Mouse (Mus musculus) bone marrow, adult 2 months (tissue): ENCODE data around the gene Ost4.

Experiments used
- CTCF ChIP-seq: fragments of 200-500 bp; IDR thresholded peaks from 2 replicates; pipeline ENCODE4 v1.5.1; 2011; ENCODE audit warnings: low read length, control low read depth; ENCODE audit not compliant: control insufficient read depth, insufficient read depth
- POLR2A ChIP-seq: fragments of 200-500 bp; IDR thresholded peaks from 2 replicates; pipeline ENCODE4 v1.6.1; 2011; ENCODE audit warnings: low read depth, mild to moderate bottlenecking, control low read depth, low read length, borderline replicate concordance; ENCODE audit not compliant: control insufficient read depth

DNA sequence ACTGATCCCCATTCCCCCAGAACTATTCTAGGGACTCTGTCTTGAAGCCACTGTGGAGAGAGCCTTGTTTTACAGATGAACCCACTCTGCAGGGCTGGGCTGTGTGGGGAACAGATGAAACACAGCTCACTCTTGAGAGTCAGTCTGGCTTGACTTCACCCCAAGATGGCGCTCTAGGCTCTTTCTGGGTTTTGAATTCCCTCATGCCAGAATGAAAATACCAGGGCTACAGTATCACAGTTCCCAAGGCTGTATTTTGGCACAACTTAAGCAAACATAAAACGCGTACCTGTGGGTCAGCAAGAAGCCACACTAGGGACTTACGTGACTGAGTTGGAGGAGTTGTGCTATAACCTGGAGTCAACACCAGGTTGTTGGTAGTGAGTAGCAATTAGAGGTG is 22.5 kb upstream of the Ost4 start:
- TF ChIP-seq CTCF (peak; percentile 62; the same call in 1 of the 2 replicates), POLR2A (no peak)
